Mouse (Mus musculus) myocyte (in vitro differentiated cells): ENCODE data around the gene Efna2. TPM values are rescaled to one million over a fixed set of nuclear protein-coding genes. Genes with fewer than 3 reads are reported as not detected.

Experiments used
- H3K27me3 ChIP-seq: one replicate; pipeline ENCODE4 v1.6.1; 2011; ENCODE audit not compliant: control insufficient read depth, insufficient read depth, insufficient read length
- H3K36me3 ChIP-seq: one replicate; pipeline ENCODE4 v1.6.1; 2011; ENCODE audit not compliant: control insufficient read depth, insufficient read depth
- H3K4me2 ChIP-seq: one replicate; pipeline ENCODE4 v1.6.1; 2011; ENCODE audit warnings: low read depth, control low read depth
- H3K4me3 ChIP-seq: one replicate; pipeline ENCODE4 v1.5.1; 2011; ENCODE audit warnings: mild to moderate bottlenecking, control low read depth, moderate library complexity
- H3K79me2 ChIP-seq: one replicate; pipeline ENCODE4 v1.6.1; 2011; ENCODE audit not compliant: control insufficient read depth, insufficient read depth
- H3ac ChIP-seq: one replicate; pipeline ENCODE4 v1.6.1; 2011; ENCODE audit not compliant: control insufficient read depth, insufficient read length
- CEBPB ChIP-seq: IDR thresholded peaks from 2 replicates; pipeline ENCODE4 v1.6.1; 2011; ENCODE audit warnings: mild to moderate bottlenecking, moderate library complexity; ENCODE audit not compliant: poor library complexity, insufficient read depth, severe bottlenecking
- E2F4 ChIP-seq: IDR thresholded peaks from one replicate; pipeline ENCODE4 v1.6.1; 2011; ENCODE audit warnings: mild to moderate bottlenecking, control low read depth, moderate library complexity; ENCODE audit not compliant: insufficient read depth
- MAX ChIP-seq: IDR thresholded peaks from one replicate; pipeline ENCODE4 v1.6.1; 2011; ENCODE audit warnings: low read depth, mild to moderate bottlenecking, control low read depth
- MYOD1 ChIP-seq, 3 experiments: IDR thresholded peaks; one replicate each; pipeline ENCODE4 v1.6.1; 2011; ENCODE audit warnings: control low read depth in 2 of 3, low read depth in 2 of 3, mild to moderate bottlenecking in 2 of 3, moderate library complexity in 1 of 3; ENCODE audit not compliant: insufficient read length in 2 of 3, control insufficient read depth in 1 of 3
- MYOG ChIP-seq, 3 experiments: IDR thresholded peaks; one replicate each; pipeline ENCODE4 v1.6.1; 2011; ENCODE audit warnings: control low read depth in 2 of 3, low read depth in 2 of 3, mild to moderate bottlenecking in 2 of 3; ENCODE audit not compliant: insufficient read length in 2 of 3, control insufficient read depth in 1 of 3, insufficient read depth in 1 of 3
- POLR2A ChIP-seq: IDR thresholded peaks from one replicate; pipeline ENCODE4 v1.6.1; 2011; ENCODE audit warnings: low read depth, mild to moderate bottlenecking, control low read depth, moderate library complexity; ENCODE audit not compliant: insufficient read length
- POLR2AphosphoS2 ChIP-seq: IDR thresholded peaks from one replicate; pipeline ENCODE4 v1.6.1; 2011; ENCODE audit warnings: low read depth, control low read depth; ENCODE audit not compliant: insufficient read length
- REST ChIP-seq: IDR thresholded peaks from one replicate; pipeline ENCODE4 v1.6.1; 2011; ENCODE audit warnings: mild to moderate bottlenecking, control low read depth, moderate library complexity; ENCODE audit not compliant: insufficient read depth, insufficient read length
- SRF ChIP-seq: IDR thresholded peaks from one replicate; pipeline ENCODE4 v1.6.1; 2011; ENCODE audit warnings: low read depth; ENCODE audit not compliant: control insufficient read depth, insufficient read length
- TCF12 ChIP-seq: IDR thresholded peaks from one replicate; pipeline ENCODE4 v1.6.1; 2011; ENCODE audit warnings: mild to moderate bottlenecking, control low read depth; ENCODE audit not compliant: poor library complexity, insufficient read depth, severe bottlenecking
- TCF3 ChIP-seq: IDR thresholded peaks from one replicate; pipeline ENCODE4 v1.6.1; 2011; ENCODE audit warnings: low read depth, control low read depth; ENCODE audit not compliant: insufficient read length
- USF1 ChIP-seq: IDR thresholded peaks from one replicate; pipeline ENCODE4 v1.6.1; 2011; ENCODE audit warnings: low read depth, mild to moderate bottlenecking, control low read depth, moderate library complexity
- polyA plus RNA-seq: library from polyadenylated mRNA; unstranded; fragments of >200 nt; fragmentation: generic; extraction: Trizol; gene quantifications from one replicate; pipeline ENCODE4 v1.2.1, GENCODE M21; 2012; ENCODE audit warnings: missing spikeins

Efna2 gene
- polyA plus RNA-seq, 1 experiment, result 3.6 TPM

GRCm38 (mm10) chr10:80139975-80140665 is 39.2 kb upstream of the Efna2 start:
- Histone ChIP-seq H3ac (no peak overlapping the region), H3K4me3 (no peak overlapping the region), H3K79me2 (peaks cover 28% of the 10 kb centered on the region), H3K36me3 (peaks cover 13% of the 10 kb centered on the region), H3K27me3 (no peaks in the 10 kb centered on the region), H3K4me2 (no peak overlapping the region)
- TF ChIP-seq CEBPB, result no peak
- TF ChIP-seq TCF3, result no peak
- TF ChIP-seq USF1, result no peak
- no peak for TF ChIP-seq POLR2A
- TF ChIP-seq SRF, result no peak
- no peak for TF ChIP-seq E2F4
- no peak for TF ChIP-seq TCF12
- TF ChIP-seq POLR2AphosphoS2, result no peak
- TF ChIP-seq MYOG (IDR thresholded peaks at IDR 0.05; ENCODE audit: control insufficient read depth in 1 of 3, insufficient read depth in 1 of 3, insufficient read length in 2 of 3, low read depth in 2 of 3), result no peak
- no peak for TF ChIP-seq MAX

GRCm38 (mm10) chr10:80140666-80141035 is 38.6 kb upstream of the Efna2 start, which contains the start of gene Cbarp:
Gene Cbarp, minus strand, starts transcription at chr10:80140835.
- peak within 1 kb of the TSS; percentile 91 for H3K4me2 ChIP-seq
- peak within 1 kb of the TSS; percentile 63 for H3K4me3 ChIP-seq
- no peak within 1 kb of the TSS for H3ac ChIP-seq
- TF ChIP-seq TCF12 (no peak), POLR2AphosphoS2 (no peak), POLR2A (no peak), SRF (no peak), MYOD1 (IDR thresholded peaks at IDR 0.05; ENCODE audit: control insufficient read depth in 1 of 3, insufficient read length in 2 of 3, low read depth in 2 of 3) (no peak), MAX (no peak), REST (no peak), CEBPB (no peak), MYOG (IDR thresholded peaks at IDR 0.05; ENCODE audit: control insufficient read depth in 1 of 3, insufficient read depth in 1 of 3, insufficient read length in 2 of 3, low read depth in 2 of 3) (no peak), USF1 (no peak), TCF3 (no peak), E2F4 (no peak)
- peaks cover 31% of the 10 kb centered on the region for H3K79me2 ChIP-seq
- H3K36me3 ChIP-seq, result peaks cover 15% of the 10 kb centered on the region
- H3K27me3 ChIP-seq, result no peaks in the 10 kb centered on the region

GRCm38 (mm10) chr10:80141243-80141642 is 38.0 kb upstream of the Efna2 start:
- no peak for TF ChIP-seq SRF
- TF ChIP-seq POLR2AphosphoS2, result peak; percentile 81
- peak in 1 of 3 experiments; percentile 2 for TF ChIP-seq MYOD1 (IDR thresholded peaks at IDR 0.05; ENCODE audit: control insufficient read depth in 1 of 3, insufficient read length in 2 of 3, low read depth in 2 of 3)
- TF ChIP-seq REST, result no peak
- no peak for TF ChIP-seq TCF3
- TF ChIP-seq POLR2A, result peak; percentile 67
- TF ChIP-seq CEBPB, result no peak
- TF ChIP-seq MYOG (IDR thresholded peaks at IDR 0.05; ENCODE audit: control insufficient read depth in 1 of 3, insufficient read depth in 1 of 3, insufficient read length in 2 of 3, low read depth in 2 of 3), result peak in 1 of 3 experiments; percentile 10

GRCm38 (mm10) chr10:80141786-80142529 is 37.3 kb upstream of the Efna2 start:
- H3ac ChIP-seq, result peak overlapping the region; percentile 26
- no peaks in the 10 kb centered on the region for H3K27me3 ChIP-seq
- peak overlapping the region; percentile 63 for H3K4me3 ChIP-seq
- H3K79me2 ChIP-seq, result peaks cover 31% of the 10 kb centered on the region
- H3K4me2 ChIP-seq, result peak overlapping the region; percentile 96
- no peak for TF ChIP-seq CEBPB
- TF ChIP-seq SRF, result peak; percentile 66
- no peak for TF ChIP-seq TCF12
- peak in 1 of 3 experiments; percentile 6 for TF ChIP-seq MYOG (IDR thresholded peaks at IDR 0.05; ENCODE audit: control insufficient read depth in 1 of 3, insufficient read depth in 1 of 3, insufficient read length in 2 of 3, low read depth in 2 of 3)
- TF ChIP-seq MYOD1 (IDR thresholded peaks at IDR 0.05; ENCODE audit: control insufficient read depth in 1 of 3, insufficient read length in 2 of 3, low read depth in 2 of 3), result peak in 1 of 3 experiments; percentile 22
- no peak for TF ChIP-seq E2F4
- no peak for TF ChIP-seq TCF3
- peak; percentile 95 for TF ChIP-seq POLR2AphosphoS2
- TF ChIP-seq POLR2A, result peak; percentile 98
- TF ChIP-seq USF1, result no peak
- peak; percentile 14 for TF ChIP-seq REST
- peak; percentile 36 for TF ChIP-seq MAX
- peaks cover 15% of the 10 kb centered on the region for H3K36me3 ChIP-seq

More at GRCm38 (mm10) chr10:80141243-80141642, 38.0 kb upstream of the Efna2 start:
- Histone ChIP-seq H3K27me3 (no peaks in the 10 kb centered on the region), H3K36me3 (peaks cover 15% of the 10 kb centered on the region), H3ac (no peak overlapping the region), H3K4me3 (peak overlapping the region; percentile 63), H3K79me2 (peaks cover 31% of the 10 kb centered on the region), H3K4me2 (peak overlapping the region; percentile 91)
